ENCODE assay signal across 7 mouse cellular contexts in genomic region chr10:94124376-94124775, GRCm38 (mm10). TPM values are rescaled to one million over a fixed set of nuclear protein-coding genes. Genes with fewer than 3 reads are reported as not detected.
A peak's percentile ranks its signal among the peaks of the same experiment; 100 is the strongest.
DNase-seq lines count a peak whose midpoint lies in the region; ATAC-seq and TF ChIP-seq lines count a peak whose summit lies in the region.

No protein-coding gene starts in this region.

- H3K4me3 ChIP-seq in kidney, adult 2 months (ENCODE audit: insufficient read depth, low read depth, low read length) = no peak overlapping the region
- H3K4me3 ChIP-seq in kidney, embryonic 16.5 days (ENCODE audit: low read length) = no peak overlapping the region
- H3K4me3 ChIP-seq in embryonic facial prominence, embryonic 11.5 days (ENCODE audit: low read depth, low read length) = no peak overlapping the region

- no peaks in the 10 kb centered on the region for H3K9me3 ChIP-seq in kidney, embryonic 16.5 days (ENCODE audit: low read length)
- no peaks in the 10 kb centered on the region for H3K9me3 ChIP-seq in embryonic facial prominence, embryonic 11.5 days (replicated peaks; ENCODE audit: control insufficient read depth, low read length)

- H3K27ac ChIP-seq in kidney, adult 2 months (ENCODE audit: insufficient read depth, low read depth, low read length) = no peak overlapping the region
- no peak overlapping the region for H3K27ac ChIP-seq in kidney, embryonic 16.5 days (ENCODE audit: low read length)
- no peak overlapping the region for H3K27ac ChIP-seq in embryonic facial prominence, embryonic 11.5 days (replicated peaks; ENCODE audit: low read depth, low read length)

- no peak for TF ChIP-seq POLR2A in kidney, adult 2 months (IDR thresholded peaks at IDR 0.05; ENCODE audit: low read depth, low read length)

- peak; percentile 45 for TF ChIP-seq CTCF in kidney, adult 2 months (conservative IDR thresholded peaks at IDR 0.05; ENCODE audit: insufficient read depth, insufficient read length, low read depth, low read length)

- no peak overlapping the region for H3K9ac ChIP-seq in kidney, embryonic 16.5 days (replicated peaks; ENCODE audit: low read length)
- no peak overlapping the region for H3K9ac ChIP-seq in embryonic facial prominence, embryonic 11.5 days (replicated peaks; ENCODE audit: low read length)

- ATAC-seq in kidney, embryonic 16.5 days (ENCODE audit: low FRiP score, low TSS enrichment) = no peak
- no peak for ATAC-seq in embryonic facial prominence, embryonic 11.5 days (replicated peaks; ENCODE audit: insufficient number of reproducible peaks, low FRiP score, low TSS enrichment, low read depth)

- H3K36me3 ChIP-seq in kidney, adult 2 months (ENCODE audit: control insufficient read depth, insufficient read depth, low read length) = no peaks in the 10 kb centered on the region
- H3K36me3 ChIP-seq in kidney, embryonic 16.5 days (ENCODE audit: insufficient read depth, low read length) = peaks cover 7% of the 10 kb centered on the region; the same call in 1 of the 2 replicates
- H3K36me3 ChIP-seq in embryonic facial prominence, embryonic 11.5 days (replicated peaks; ENCODE audit: control insufficient read depth, insufficient read depth, low read depth, low read length) = no peaks in the 10 kb centered on the region

- DNase-seq in kidney, adult 2 months = peak; percentile 11
- DNase-seq in thymus, postnatal 14 days = peak; percentile 22
- no peak for DNase-seq in thymus, postnatal 0 days (ENCODE audit: low spot score)
- DNase-seq in embryonic facial prominence, embryonic 11.5 days (ENCODE audit: low spot score) = peak; percentile 28
- peak; percentile 59 for DNase-seq in thymus, postnatal 4 days
- no peak for DNase-seq in ovary, postnatal 14 days (ENCODE audit: low spot score)

- H3K4me2 ChIP-seq in kidney, embryonic 16.5 days (replicated peaks; ENCODE audit: low read depth, low read length) = no peak overlapping the region
- H3K4me2 ChIP-seq in embryonic facial prominence, embryonic 11.5 days (ENCODE audit: low read depth, low read length) = no peak overlapping the region

- WGBS in kidney, adult 2 months = 82% methylated on average over 5 of the region's 5 CpGs
- 83% methylated on average over 5 of the region's 5 CpGs for WGBS in kidney, embryonic 16.5 days
- 73% methylated on average over 5 of the region's 5 CpGs for WGBS in embryonic facial prominence, embryonic 11.5 days

- H3K27me3 ChIP-seq in kidney, adult 2 months (replicated peaks; ENCODE audit: control insufficient read depth, insufficient read depth, low read length) = no peaks in the 10 kb centered on the region
- H3K27me3 ChIP-seq in kidney, embryonic 16.5 days (ENCODE audit: insufficient read depth, low read length) = no peaks in the 10 kb centered on the region
- H3K27me3 ChIP-seq in embryonic facial prominence, embryonic 11.5 days (ENCODE audit: control insufficient read depth, insufficient read depth, low read length) = no peaks in the 10 kb centered on the region

- H3K4me1 ChIP-seq in kidney, adult 2 months (ENCODE audit: control insufficient read depth, insufficient read depth, low read length) = no peaks in the 10 kb centered on the region
- H3K4me1 ChIP-seq in kidney, embryonic 16.5 days (ENCODE audit: insufficient read depth, low read length) = no peaks in the 10 kb centered on the region
- H3K4me1 ChIP-seq in embryonic facial prominence, embryonic 11.5 days (ENCODE audit: control insufficient read depth, insufficient read depth, low read length) = no peaks in the 10 kb centered on the region

RNA-seq across cellular contexts. Expression of gene Nr2c1, which starts 23.4 kb away (rescaled TPM):
- 4.0 and 4.1 TPM in 2 replicates for polyA plus RNA-seq in kidney, adult 2 months (2012; rRNA removed)
- polyA plus RNA-seq in kidney, embryonic 16.5 days (2015; fragmentation: Nextera tagmentation; extraction: Ambion mirVana) = 9.5 and 10.0 TPM in 2 replicates
- polyA plus RNA-seq in thymus, postnatal 0 days (2015; fragmentation: Nextera tagmentation; extraction: Ambion mirVana) = 6.4 and 7.1 TPM in 2 replicates
- 13.2 and 13.6 TPM in 2 replicates for polyA plus RNA-seq in embryonic facial prominence, embryonic 11.5 days (2014; fragmentation: Nextera tagmentation; extraction: Ambion mirVana)

Comparison
In these comparisons a context has a peak if more than half of its experiments do, and no peak if none do; other contexts are left out.
1. DNase-seq: peak in kidney, adult 2 months (single experiment), thymus, postnatal 14 days (single experiment), embryonic facial prominence, embryonic 11.5 days (single experiment) and thymus, postnatal 4 days (single experiment); none in thymus, postnatal 0 days (single experiment) and ovary, postnatal 14 days (single experiment).